In the genomic region with DNA sequence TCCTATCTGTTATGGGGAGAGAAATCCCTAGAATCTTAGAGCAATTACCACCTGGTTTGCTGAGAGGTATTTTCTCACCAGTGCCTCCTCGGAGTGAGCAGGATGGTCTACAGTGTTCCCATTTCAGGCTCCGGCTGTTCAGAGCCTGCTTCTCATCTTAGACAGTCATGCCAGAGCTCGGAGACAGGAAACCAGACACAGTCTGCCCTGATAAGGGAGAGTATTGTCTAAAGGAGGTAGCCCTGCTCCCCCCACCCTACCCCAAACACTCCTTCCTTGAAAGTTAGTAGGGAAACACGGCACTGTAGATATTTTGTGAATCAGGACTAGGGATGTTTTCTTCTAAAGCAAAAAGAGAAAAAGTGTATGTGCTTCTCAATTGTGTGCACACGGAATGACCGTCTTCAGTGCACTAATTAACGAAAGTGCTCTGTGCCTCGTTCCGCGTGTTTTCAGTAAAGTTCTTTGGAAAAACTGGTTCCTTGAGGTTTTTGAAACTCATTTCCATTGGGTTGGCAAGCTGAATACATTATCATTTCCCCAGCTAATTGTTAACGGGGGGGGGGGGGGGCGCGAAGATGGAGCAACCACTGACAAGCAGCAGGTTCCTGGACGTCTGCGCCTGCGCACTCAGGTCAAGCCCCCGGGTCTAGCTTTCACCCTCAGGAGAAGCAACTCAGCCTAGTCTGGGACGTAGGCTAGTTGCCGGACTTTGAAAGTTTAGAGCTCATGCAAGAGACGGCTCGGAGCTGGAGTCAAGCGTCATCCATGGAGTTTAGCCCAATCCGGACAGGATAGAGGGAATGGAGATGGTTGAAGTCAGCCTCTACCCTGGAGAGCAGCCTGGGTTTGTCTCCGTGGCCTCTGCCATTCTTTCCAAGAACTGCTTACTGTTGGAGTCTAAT, we compare ENCODE assay signal across 8 mouse cellular contexts. TPM values are rescaled to one million over a fixed set of nuclear protein-coding genes. Genes with fewer than 3 reads are reported as not detected.
DNase-seq lines count a peak whose midpoint lies in the region; ATAC-seq lines count a peak whose summit lies in the region.

No protein-coding gene starts in this region.

- no peaks in the 10 kb centered on the region for H3K9me3 ChIP-seq in heart, embryonic 16.5 days (replicated peaks; ENCODE audit: control insufficient read depth, low read length)
- no peaks in the 10 kb centered on the region for H3K9me3 ChIP-seq in limb, embryonic 11.5 days (ENCODE audit: control insufficient read depth, low read length)
- no peaks in the 10 kb centered on the region for H3K9me3 ChIP-seq in midbrain, embryonic 16.5 days (replicated peaks; ENCODE audit: control insufficient read depth, low read length, poor library complexity, severe bottlenecking)

- WGBS in heart, embryonic 16.5 days = 35% methylated on average over 24 of the region's 24 CpGs
- 59% methylated on average over 24 of the region's 24 CpGs for WGBS in limb, embryonic 11.5 days
- 61% methylated on average over 24 of the region's 24 CpGs for WGBS in midbrain, embryonic 16.5 days

- peak overlapping the region; percentile 55 for H3K4me2 ChIP-seq in heart, embryonic 16.5 days (ENCODE audit: low read depth, low read length)
- peak overlapping the region; percentile 20; the same call in 1 of the 2 replicates for H3K4me2 ChIP-seq in limb, embryonic 11.5 days (ENCODE audit: low read depth, severe bottlenecking)
- H3K4me2 ChIP-seq in midbrain, embryonic 16.5 days (ENCODE audit: low read length) = 0 out of 2 replicates have a peak overlapping the region, but pooled peaks have one; percentile 18

- H3K4me3 ChIP-seq in brown adipose tissue, adult 24 weeks (ENCODE audit: insufficient read depth, low read depth, low read length) = peak overlapping the region; percentile 34
- peak overlapping the region; percentile 28 for H3K4me3 ChIP-seq in heart, embryonic 16.5 days (ENCODE audit: low read length)
- no peak overlapping the region for H3K4me3 ChIP-seq in limb, embryonic 11.5 days (ENCODE audit: low read depth, low read length)
- H3K4me3 ChIP-seq in midbrain, embryonic 16.5 days (ENCODE audit: low read depth, low read length) = no peak overlapping the region

- DNase-seq in ES-CJ7 (ENCODE audit: low read depth, low spot score) = peak; percentile 73
- DNase-seq in limb, embryonic 11.5 days (ENCODE audit: low spot score) = no peak
- DNase-seq in adrenal gland, adult 8-10 months = no peak
- no peak for DNase-seq in cerebellum, adult 18-20 months

- H3K9ac ChIP-seq in heart, embryonic 16.5 days (ENCODE audit: low read length) = peak overlapping the region; percentile 44
- H3K9ac ChIP-seq in limb, embryonic 11.5 days (ENCODE audit: low read length) = peak overlapping the region; percentile 43
- no peak overlapping the region for H3K9ac ChIP-seq in midbrain, embryonic 16.5 days (ENCODE audit: low read depth, low read length)

- H3K36me3 ChIP-seq in heart, embryonic 16.5 days (ENCODE audit: control insufficient read depth, insufficient read depth) = no peaks in the 10 kb centered on the region
- no peaks in the 10 kb centered on the region; the same call in 1 of the 2 replicates for H3K36me3 ChIP-seq in limb, embryonic 11.5 days (ENCODE audit: control insufficient read depth, insufficient read depth, low read length)
- no peaks in the 10 kb centered on the region for H3K36me3 ChIP-seq in midbrain, embryonic 16.5 days (ENCODE audit: control insufficient read depth, insufficient read depth, low read length)

- 0 out of 2 replicates have a peak, but pooled peaks have one; percentile 15 for ATAC-seq in heart, embryonic 16.5 days (replicated peaks; ENCODE audit: extremely low read depth, insufficient read depth, low FRiP score)
- no peak for ATAC-seq in limb, embryonic 11.5 days (ENCODE audit: insufficient number of reproducible peaks, low FRiP score, low TSS enrichment, low read depth)
- no peak for ATAC-seq in midbrain, embryonic 16.5 days
- ATAC-seq in megakaryocyte-erythroid progenitor cell, adult 5-6 weeks (replicated peaks; ENCODE audit: low FRiP score, low TSS enrichment, poor library complexity, severe bottlenecking) = no peak

- peak overlapping the region; percentile 94 for H3K27ac ChIP-seq in brown adipose tissue, adult 24 weeks (replicated peaks; ENCODE audit: low read depth, low read length)
- H3K27ac ChIP-seq in heart, embryonic 16.5 days (ENCODE audit: low read length) = peak overlapping the region; percentile 74
- no peak overlapping the region for H3K27ac ChIP-seq in limb, embryonic 11.5 days (replicated peaks; ENCODE audit: low read depth, low read length)
- no peak overlapping the region for H3K27ac ChIP-seq in midbrain, embryonic 16.5 days (ENCODE audit: low read length)

- no peaks in the 10 kb centered on the region for H3K27me3 ChIP-seq in heart, embryonic 16.5 days (ENCODE audit: control insufficient read depth, insufficient read depth, low read length)
- H3K27me3 ChIP-seq in limb, embryonic 11.5 days (ENCODE audit: control insufficient read depth, insufficient read depth, low read length) = no peaks in the 10 kb centered on the region
- no peaks in the 10 kb centered on the region for H3K27me3 ChIP-seq in midbrain, embryonic 16.5 days (ENCODE audit: control insufficient read depth, insufficient read depth, low read depth, low read length)

- peaks cover 29% of the 10 kb centered on the region for H3K4me1 ChIP-seq in brown adipose tissue, adult 24 weeks (ENCODE audit: control insufficient read depth, insufficient read depth, insufficient read length, low read length)
- H3K4me1 ChIP-seq in heart, embryonic 16.5 days (ENCODE audit: control insufficient read depth, insufficient read depth, low read length) = peaks cover 72% of the 10 kb centered on the region
- peaks cover 62% of the 10 kb centered on the region for H3K4me1 ChIP-seq in limb, embryonic 11.5 days (ENCODE audit: control insufficient read depth, insufficient read depth, low read length)
- peaks cover 37% of the 10 kb centered on the region for H3K4me1 ChIP-seq in midbrain, embryonic 16.5 days (ENCODE audit: control insufficient read depth, insufficient read depth, low read length)

RNA-seq across cellular contexts. Expression of gene Klf3, which starts 5.2 kb away (rescaled TPM):
- polyA plus RNA-seq in brown adipose tissue, adult 24 weeks (2012; ENCODE audit: insufficient read depth, insufficient read length, missing spikeins) = 23.1 and 33.5 TPM in 2 replicates
- 41.2 and 41.9 TPM in 2 replicates for polyA plus RNA-seq in heart, embryonic 16.5 days (2015; fragmentation: Nextera tagmentation; extraction: Ambion mirVana)
- 38.6 and 43.6 TPM in 2 replicates for polyA plus RNA-seq in limb, embryonic 11.5 days (2014; fragmentation: Nextera tagmentation; extraction: Ambion mirVana)
- 19.1 and 25.1 TPM in 2 replicates for polyA plus RNA-seq in midbrain, embryonic 16.5 days (2015; fragmentation: Nextera tagmentation; extraction: Ambion mirVana)
- total RNA-seq in megakaryocyte-erythroid progenitor cell, adult 5-6 weeks (2014; fragmentation: Nextera tagmentation) = 101 and 120 TPM in 2 replicates
- 34.4 and 37.4 TPM in 2 replicates for total RNA-seq in megakaryocyte-erythroid progenitor cell, adult 5-6 weeks (2017)
- 10 to 100 TPM; 48.3 to 64.6 (median 53.4) TPM for total RNA-seq in adrenal gland, adult 8-10 months (2022)

Comparison
In these comparisons a context has a peak if more than half of its experiments do, and no peak if none do; other contexts are left out.
1. H3K27ac ChIP-seq: peak in brown adipose tissue, adult 24 weeks (single experiment) and heart, embryonic 16.5 days (single experiment); none in limb, embryonic 11.5 days (single experiment) and midbrain, embryonic 16.5 days (single experiment).
2. H3K4me3 ChIP-seq: peak in brown adipose tissue, adult 24 weeks (single experiment) and heart, embryonic 16.5 days (single experiment); none in limb, embryonic 11.5 days (single experiment) and midbrain, embryonic 16.5 days (single experiment).
3. Peak in every context shown above with its lines, with median percentiles within 50 percentile points of each other: H3K4me2 ChIP-seq.